Mouse (Mus musculus) kidney, embryonic 14.5 days (tissue): ENCODE measurements around the gene Zfp385b. TPM values are rescaled to one million over a fixed set of nuclear protein-coding genes. Genes with fewer than 3 reads are reported as not detected.

ENCODE experiments used
- ATAC-seq: fragments of 200-750 bp; cut with Nextera tagmentation; 2 replicates; pipeline ENCODE4 v1.8.0; 2017; ENCODE audit warnings: moderate number of reproducible peaks, mild to moderate bottlenecking, moderate TSS enrichment, moderate library complexity; ENCODE audit not compliant: low FRiP score, low TSS enrichment
- H3K27ac ChIP-seq: fragments of 300-500 bp; sonication (generic); 2 replicates; pipeline ENCODE4 v1.5.1; 2014; ENCODE audit warnings: low read depth, mild to moderate bottlenecking, low read length, moderate library complexity, mixed read lengths
- H3K27me3 ChIP-seq: fragments of 300-500 bp; sonication (generic); 2 replicates; pipeline ENCODE4 v1.6.1; 2014; ENCODE audit warnings: mild to moderate bottlenecking, low read length; ENCODE audit not compliant: control insufficient read depth, insufficient read depth
- H3K36me3 ChIP-seq: fragments of 300-500 bp; sonication (generic); 2 replicates; pipeline ENCODE4 v1.6.1; 2014; ENCODE audit warnings: low read length, mixed read lengths; ENCODE audit not compliant: control insufficient read depth, insufficient read depth
- H3K4me1 ChIP-seq: fragments of 300-500 bp; sonication (generic); 2 replicates; pipeline ENCODE4 v1.6.1; 2014; ENCODE audit warnings: low read length, mixed read lengths; ENCODE audit not compliant: control insufficient read depth, insufficient read depth
- H3K4me2 ChIP-seq: fragments of 300-500 bp; sonication (generic); replicated peaks from 2 replicates; pipeline ENCODE4 v1.6.1; 2014; ENCODE audit warnings: low read depth, mild to moderate bottlenecking, low read length
- H3K4me3 ChIP-seq: fragments of 300-500 bp; sonication (generic); 2 replicates; pipeline ENCODE4 v1.5.1; 2014; ENCODE audit warnings: mild to moderate bottlenecking, low read length
- H3K9ac ChIP-seq: fragments of 300-500 bp; sonication (generic); 2 replicates; pipeline ENCODE4 v1.6.1; 2014; ENCODE audit warnings: low read depth, mild to moderate bottlenecking, low read length, moderate library complexity
- H3K9me3 ChIP-seq: fragments of 300-500 bp; sonication (generic); 2 replicates; pipeline ENCODE4 v1.6.1; 2016; ENCODE audit warnings: low read length; ENCODE audit not compliant: control insufficient read depth
- WGBS: fragments of 180-500 bp; shearing (Covaris S2); extraction: QIAGEN DNeasy Blood & Tissue Kit; methylation state at CpG from one replicate; pipeline ENCODE4 v1.1.7; 2014; 5-methylcytosine and 5-hydroxymethylcytosine counted together
- polyA plus RNA-seq: library from polyadenylated mRNA; unstranded; fragments of >200 nt; fragmentation: Nextera tagmentation; extraction: Ambion mirVana; gene quantifications from 2 replicates; pipeline ENCODE4 v1.2.1, GENCODE M21; 2014

Gene Zfp385b
- polyA plus RNA-seq, 1 experiment from 2014 or later, result 7.1 TPM

GRCm38 (mm10) chr2:77540860-77541259 lies 278.6 kb downstream of the Zfp385b start:
- no peaks in the 10 kb centered on the region for H3K9me3 ChIP-seq
- H3K4me3 ChIP-seq, result no peak overlapping the region
- H3K4me1 ChIP-seq, result no peaks in the 10 kb centered on the region
- no peaks in the 10 kb centered on the region for H3K27me3 ChIP-seq
- WGBS, result 65% methylated on average over 3 of the region's 3 CpGs
- no peaks in the 10 kb centered on the region for H3K36me3 ChIP-seq
- no peak overlapping the region for H3K27ac ChIP-seq
- H3K4me2 ChIP-seq, result no peak overlapping the region
- no peak overlapping the region for H3K9ac ChIP-seq
- ATAC-seq, result no peak

DNA sequence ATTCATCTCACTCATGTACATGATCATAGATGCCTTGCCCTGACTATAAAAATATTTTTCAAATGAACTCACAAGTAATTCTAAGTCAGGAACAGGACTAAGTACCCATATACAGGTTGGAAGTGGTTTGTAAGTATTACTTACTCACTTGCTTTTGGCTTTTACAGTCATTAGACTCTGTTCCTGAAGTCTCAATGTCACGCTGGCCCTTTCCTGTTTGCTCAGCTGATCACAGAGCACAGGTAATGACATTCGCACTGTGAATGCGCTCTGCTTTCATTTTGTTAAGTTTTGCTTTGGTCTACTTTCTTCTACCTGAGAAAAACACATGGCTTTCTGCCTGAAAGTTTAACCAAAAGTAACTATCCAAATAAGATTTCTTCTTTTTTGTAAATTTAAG lies 282.9 kb downstream of the Zfp385b start:
- no peaks in the 10 kb centered on the region for H3K9me3 ChIP-seq
- H3K27me3 ChIP-seq, result no peaks in the 10 kb centered on the region
- H3K27ac ChIP-seq, result no peak overlapping the region
- no peak overlapping the region for H3K9ac ChIP-seq
- H3K36me3 ChIP-seq, result no peaks in the 10 kb centered on the region
- H3K4me3 ChIP-seq, result no peak overlapping the region
- no peak for ATAC-seq
- no peaks in the 10 kb centered on the region for H3K4me1 ChIP-seq
- 72% methylated on average over 3 of the region's 3 CpGs for WGBS
- no peak overlapping the region for H3K4me2 ChIP-seq

GRCm38 (mm10) chr2:77528079-77528752 lies 291.2 kb downstream of the Zfp385b start:
- no peak for ATAC-seq
- Histone ChIP-seq H3K27ac (no peak overlapping the region), H3K4me1 (no peaks in the 10 kb centered on the region), H3K9me3 (no peaks in the 10 kb centered on the region), H3K4me2 (no peak overlapping the region), H3K9ac (no peak overlapping the region; the same call in 1 of the 2 replicates), H3K4me3 (no peak overlapping the region), H3K36me3 (no peaks in the 10 kb centered on the region), H3K27me3 (no peaks in the 10 kb centered on the region)
- 63% methylated on average over 7 of the region's 7 CpGs for WGBS

- H3K27ac ChIP-seq, result no peak overlapping the region
- 40% methylated on average over 6 of the region's 6 CpGs for WGBS
- no peaks in the 10 kb centered on the region for H3K4me1 ChIP-seq
- no peaks in the 10 kb centered on the region for H3K36me3 ChIP-seq
- no peak overlapping the region for H3K4me2 ChIP-seq
- no peaks in the 10 kb centered on the region for H3K9me3 ChIP-seq
- no peak for ATAC-seq
- no peak overlapping the region for H3K4me3 ChIP-seq
- H3K27me3 ChIP-seq, result no peaks in the 10 kb centered on the region
- H3K9ac ChIP-seq, result no peak overlapping the region
Measured at GRCm38 (mm10) chr2:77527616-77528015, 291.8 kb downstream of the Zfp385b start.

GRCm38 (mm10) chr2:77526803-77527202 lies 292.6 kb downstream of the Zfp385b start:
- Histone ChIP-seq H3K27ac (no peak overlapping the region), H3K9me3 (no peaks in the 10 kb centered on the region), H3K4me3 (no peak overlapping the region), H3K27me3 (no peaks in the 10 kb centered on the region), H3K9ac (no peak overlapping the region), H3K36me3 (no peaks in the 10 kb centered on the region), H3K4me1 (no peaks in the 10 kb centered on the region), H3K4me2 (no peak overlapping the region)
- ATAC-seq, result no peak
- 81% methylated on average over 4 of the region's 4 CpGs for WGBS

GRCm38 (mm10) chr2:77526301-77526700 lies 293.1 kb downstream of the Zfp385b start:
- Histone ChIP-seq H3K9me3 (no peaks in the 10 kb centered on the region), H3K27ac (no peak overlapping the region), H3K9ac (no peak overlapping the region), H3K27me3 (no peaks in the 10 kb centered on the region), H3K4me3 (no peak overlapping the region), H3K4me2 (no peak overlapping the region), H3K36me3 (no peaks in the 10 kb centered on the region), H3K4me1 (no peaks in the 10 kb centered on the region)
- 41% methylated on average over 5 of the region's 5 CpGs for WGBS
- no peak for ATAC-seq

DNA sequence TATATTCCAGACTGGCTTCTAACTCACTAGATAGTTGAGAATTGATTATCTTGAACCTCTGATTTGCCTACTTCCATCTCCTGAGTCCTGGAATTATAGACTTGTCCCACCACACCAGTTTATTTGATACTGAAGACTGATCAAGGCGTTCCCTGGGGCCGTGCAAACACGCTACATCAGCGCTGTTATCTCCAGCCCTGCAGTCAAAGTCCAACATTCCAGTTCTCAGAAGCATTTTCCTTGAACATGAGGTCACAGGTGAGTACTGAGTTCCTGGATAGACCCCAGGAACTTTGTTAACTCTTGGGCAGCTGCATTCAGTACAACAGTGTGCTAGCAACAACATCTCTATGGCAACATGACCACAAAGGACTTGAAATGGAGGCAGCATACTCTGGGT lies 297.2 kb downstream of the Zfp385b start:
- no peak overlapping the region for H3K4me3 ChIP-seq
- no peaks in the 10 kb centered on the region for H3K4me1 ChIP-seq
- no peak overlapping the region for H3K27ac ChIP-seq
- no peaks in the 10 kb centered on the region for H3K36me3 ChIP-seq
- no peak overlapping the region for H3K4me2 ChIP-seq
- WGBS, result 54% methylated on average over 4 of the region's 4 CpGs
- H3K27me3 ChIP-seq, result no peaks in the 10 kb centered on the region
- no peak overlapping the region for H3K9ac ChIP-seq
- H3K9me3 ChIP-seq, result no peaks in the 10 kb centered on the region
- ATAC-seq, result no peak

- no peaks in the 10 kb centered on the region for H3K9me3 ChIP-seq
- peak; percentile 79; the same call in 1 of the 2 replicates for ATAC-seq
- H3K36me3 ChIP-seq, result no peaks in the 10 kb centered on the region
- under 1% methylated on average over 14 of the region's 14 CpGs for WGBS
- H3K27ac ChIP-seq, result no peak overlapping the region
- peak overlapping the region; percentile 62 for H3K4me2 ChIP-seq
- H3K4me1 ChIP-seq, result no peaks in the 10 kb centered on the region
- peak overlapping the region; percentile 19; the same call in 1 of the 2 replicates for H3K9ac ChIP-seq
- peak overlapping the region; percentile 46 for H3K4me3 ChIP-seq
- no peaks in the 10 kb centered on the region for H3K27me3 ChIP-seq
Measured at GRCm38 (mm10) chr2:77519341-77519740, 300.1 kb downstream of the Zfp385b start.

GRCm38 (mm10) chr2:77518693-77519092 lies 300.7 kb downstream of the Zfp385b start:
- Histone ChIP-seq H3K4me1 (no peaks in the 10 kb centered on the region), H3K4me2 (peak overlapping the region; percentile 62), H3K9me3 (no peaks in the 10 kb centered on the region), H3K9ac (no peak overlapping the region), H3K36me3 (no peaks in the 10 kb centered on the region), H3K4me3 (peak overlapping the region; percentile 46), H3K27me3 (no peaks in the 10 kb centered on the region), H3K27ac (no peak overlapping the region)
- WGBS, result 5% methylated on average over 8 of the region's 8 CpGs
- ATAC-seq, result peak; percentile 51; the same call in 1 of the 2 replicates
